Mouse (Mus musculus): Measurements from ENCODE around the gene Dtnb. TPM values are rescaled to one million over a fixed set of nuclear protein-coding genes. Genes with fewer than 3 reads are reported as not detected.

Gene Dtnb
- polyA plus RNA-seq, 1 experiment from 2014 or later = 36.8 TPM

DNA sequence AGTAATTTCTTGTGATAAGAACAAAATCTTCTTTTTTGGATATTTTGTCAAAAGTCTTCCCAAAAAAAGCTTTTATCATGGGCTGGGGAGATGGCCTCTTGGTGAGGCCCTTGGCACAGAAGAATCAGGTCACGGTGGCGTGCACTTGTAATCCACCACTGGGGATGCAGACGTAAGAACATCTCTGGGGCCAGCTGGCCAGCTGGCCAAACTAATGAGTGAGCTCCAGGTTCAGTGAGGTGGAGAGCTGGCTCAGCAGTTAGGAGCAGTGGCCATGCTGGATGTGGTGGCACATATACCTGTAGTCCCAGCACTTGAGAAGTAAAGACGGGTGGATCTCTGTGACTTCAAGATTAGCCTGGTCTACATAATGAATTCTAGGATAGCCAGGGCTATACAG, 196.2 kb downstream of the Dtnb start:
- Histone ChIP-seq H3K9ac (replicated peaks; ENCODE audit: low read depth, low read length) (no peak overlapping the region), H3K27me3 (replicated peaks; ENCODE audit: control insufficient read depth, insufficient read depth, low read length) (no peaks in the 10 kb centered on the region), H3K4me3 (replicated peaks; ENCODE audit: low read length) (no peak overlapping the region), H3K36me3 (ENCODE audit: control insufficient read depth, insufficient read depth) (no peaks in the 10 kb centered on the region), H3K4me2 (ENCODE audit: low read length) (no peak overlapping the region), H3K4me1 (replicated peaks; ENCODE audit: control insufficient read depth, insufficient read depth, low read length) (no peaks in the 10 kb centered on the region), H3K9me3 (ENCODE audit: control insufficient read depth, low read length) (no peaks in the 10 kb centered on the region), H3K27ac (ENCODE audit: low read length) (no peak overlapping the region)
- ATAC-seq = no peak
- WGBS = 92% methylated on average over 4 of the region's 4 CpGs

DNA sequence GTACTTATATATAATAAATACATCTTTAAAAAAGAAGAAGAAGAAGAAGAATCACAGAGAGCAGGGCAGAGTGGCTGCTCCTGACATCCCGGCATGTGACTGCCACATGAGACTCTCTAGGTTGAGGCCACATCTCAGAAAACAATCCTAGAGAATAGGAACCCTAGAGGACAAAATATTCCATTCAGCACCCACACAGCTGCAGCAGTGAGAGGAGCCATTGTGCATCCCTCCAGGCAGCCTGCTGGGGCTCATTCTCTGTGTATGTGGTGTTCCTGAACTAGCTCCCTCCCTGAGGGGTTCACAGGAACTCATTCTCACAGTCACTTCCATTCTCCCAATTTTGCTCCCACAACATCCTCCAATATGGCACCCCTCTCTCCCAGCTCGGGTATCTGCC, 198.4 kb downstream of the Dtnb start:
- no peaks in the 10 kb centered on the region for H3K9me3 ChIP-seq (ENCODE audit: control insufficient read depth, low read length)
- H3K36me3 ChIP-seq (ENCODE audit: control insufficient read depth, insufficient read depth) = no peaks in the 10 kb centered on the region
- no peak overlapping the region for H3K27ac ChIP-seq (ENCODE audit: low read length)
- no peak overlapping the region for H3K4me2 ChIP-seq (ENCODE audit: low read length)
- H3K27me3 ChIP-seq (replicated peaks; ENCODE audit: control insufficient read depth, insufficient read depth, low read length) = no peaks in the 10 kb centered on the region
- WGBS = 74% methylated on average over 2 of the region's 2 CpGs
- ATAC-seq = no peak
- no peaks in the 10 kb centered on the region for H3K4me1 ChIP-seq (replicated peaks; ENCODE audit: control insufficient read depth, insufficient read depth, low read length)
- H3K9ac ChIP-seq (replicated peaks; ENCODE audit: low read depth, low read length) = no peak overlapping the region
- no peak overlapping the region for H3K4me3 ChIP-seq (replicated peaks; ENCODE audit: low read length)

DNA sequence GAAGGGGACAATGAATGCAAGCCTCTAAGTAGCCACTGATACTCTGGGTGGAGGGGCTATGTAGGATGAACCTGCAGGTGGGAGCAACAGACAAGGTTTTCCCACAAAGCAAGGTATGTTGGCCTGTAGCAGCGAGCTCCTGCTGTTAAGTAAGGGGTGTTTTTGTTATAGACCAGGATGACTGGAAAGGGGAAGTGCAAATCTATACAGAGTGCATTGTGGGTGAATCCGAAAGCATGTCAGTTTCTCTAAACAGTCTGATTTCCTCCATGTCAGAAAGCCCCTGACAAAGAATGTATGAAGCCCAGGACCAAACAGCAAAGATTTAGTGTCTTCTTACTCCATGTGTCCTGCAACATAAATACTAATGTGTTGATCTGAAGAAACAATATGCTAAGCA, 198.9 kb downstream of the Dtnb start:
- no peaks in the 10 kb centered on the region for H3K27me3 ChIP-seq (replicated peaks; ENCODE audit: control insufficient read depth, insufficient read depth, low read length)
- no peak for ATAC-seq
- H3K4me3 ChIP-seq (replicated peaks; ENCODE audit: low read length) = no peak overlapping the region
- WGBS = 94% methylated on average over 2 of the region's 2 CpGs
- H3K27ac ChIP-seq (ENCODE audit: low read length) = no peak overlapping the region
- H3K9ac ChIP-seq (replicated peaks; ENCODE audit: low read depth, low read length) = no peak overlapping the region
- H3K4me1 ChIP-seq (replicated peaks; ENCODE audit: control insufficient read depth, insufficient read depth, low read length) = no peaks in the 10 kb centered on the region
- H3K4me2 ChIP-seq (ENCODE audit: low read length) = no peak overlapping the region
- no peaks in the 10 kb centered on the region for H3K9me3 ChIP-seq (ENCODE audit: control insufficient read depth, low read length)
- no peaks in the 10 kb centered on the region for H3K36me3 ChIP-seq (ENCODE audit: control insufficient read depth, insufficient read depth)

DNA sequence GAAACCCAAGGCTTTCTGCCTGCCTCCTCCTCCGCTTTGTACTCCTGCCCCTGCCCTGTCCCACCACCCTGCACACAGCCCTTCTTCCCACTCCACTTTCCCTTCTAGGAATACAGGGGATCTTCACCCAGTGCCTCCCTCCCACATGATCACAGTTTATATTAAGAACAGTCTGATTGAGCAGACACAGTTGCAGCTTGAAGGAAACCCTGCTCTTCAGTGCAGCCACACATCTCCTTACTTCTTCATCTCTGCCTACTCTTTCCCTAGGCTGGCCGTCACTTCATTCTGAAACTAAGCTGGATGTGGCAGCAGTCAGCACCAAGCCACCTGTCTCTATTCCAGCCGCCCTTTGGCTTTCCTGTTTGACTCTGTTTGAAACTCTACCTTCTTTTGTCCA, 201.5 kb downstream of the Dtnb start:
- ATAC-seq = no peak
- Histone ChIP-seq H3K4me3 (replicated peaks; ENCODE audit: low read length) (no peak overlapping the region), H3K9me3 (ENCODE audit: control insufficient read depth, low read length) (no peaks in the 10 kb centered on the region), H3K27ac (ENCODE audit: low read length) (no peak overlapping the region), H3K4me1 (replicated peaks; ENCODE audit: control insufficient read depth, insufficient read depth, low read length) (no peaks in the 10 kb centered on the region), H3K4me2 (ENCODE audit: low read length) (no peak overlapping the region), H3K36me3 (ENCODE audit: control insufficient read depth, insufficient read depth) (no peaks in the 10 kb centered on the region), H3K9ac (replicated peaks; ENCODE audit: low read depth, low read length) (no peak overlapping the region), H3K27me3 (replicated peaks; ENCODE audit: control insufficient read depth, insufficient read depth, low read length) (no peaks in the 10 kb centered on the region)
- WGBS = 85% methylated on average over 3 of the region's 3 CpGs

DNA sequence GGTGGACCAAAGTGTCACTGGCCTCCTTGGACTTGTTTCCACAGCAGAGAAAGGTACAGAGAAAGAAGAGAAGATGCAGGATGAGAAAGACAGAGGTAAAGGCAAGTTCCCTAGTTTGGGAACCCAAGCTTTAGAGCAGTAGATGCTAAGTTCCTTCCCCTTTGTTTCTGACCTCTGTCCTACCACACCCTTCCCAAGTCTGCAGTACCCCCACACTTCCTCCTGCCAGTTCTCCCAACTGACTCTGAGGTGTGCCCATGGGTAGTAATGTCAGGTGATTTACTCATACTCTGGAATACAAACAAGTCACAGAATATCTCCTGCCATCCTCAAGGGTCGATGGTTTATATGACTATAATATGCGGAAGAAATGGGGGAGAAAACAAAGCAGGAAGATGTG, 203.8 kb downstream of the Dtnb start:
- Histone ChIP-seq H3K4me1 (replicated peaks; ENCODE audit: control insufficient read depth, insufficient read depth, low read length) (peaks cover 6% of the 10 kb centered on the region), H3K4me3 (replicated peaks; ENCODE audit: low read length) (no peak overlapping the region), H3K27ac (ENCODE audit: low read length) (no peak overlapping the region), H3K36me3 (ENCODE audit: control insufficient read depth, insufficient read depth) (no peaks in the 10 kb centered on the region), H3K4me2 (ENCODE audit: low read length) (no peak overlapping the region), H3K9me3 (ENCODE audit: control insufficient read depth, low read length) (no peaks in the 10 kb centered on the region), H3K27me3 (replicated peaks; ENCODE audit: control insufficient read depth, insufficient read depth, low read length) (no peaks in the 10 kb centered on the region), H3K9ac (replicated peaks; ENCODE audit: low read depth, low read length) (no peak overlapping the region)
- ATAC-seq = no peak
- WGBS = 93% methylated on average over 2 of the region's 2 CpGs

DNA sequence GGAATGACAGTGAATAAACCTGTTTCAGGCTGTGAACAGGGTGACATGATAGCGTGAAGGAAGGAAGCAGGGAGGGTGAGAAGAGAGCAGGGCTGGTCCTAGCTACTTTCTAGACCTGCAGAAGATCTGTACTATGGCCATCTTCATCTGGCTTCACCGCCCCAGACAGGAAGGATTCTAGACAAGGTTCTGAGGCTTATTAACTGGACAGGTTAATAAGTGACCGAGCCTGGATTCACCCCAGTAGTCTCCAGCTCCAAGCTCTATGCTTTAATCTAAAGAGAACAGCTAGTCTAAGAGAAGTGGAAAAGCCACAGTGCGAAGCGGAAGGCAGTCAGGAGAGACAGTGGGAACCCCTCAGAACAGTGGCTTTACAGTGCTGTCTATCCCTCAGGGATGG, 205.5 kb downstream of the Dtnb start:
- Histone ChIP-seq H3K4me2 (ENCODE audit: low read length) (no peak overlapping the region), H3K36me3 (ENCODE audit: control insufficient read depth, insufficient read depth) (no peaks in the 10 kb centered on the region), H3K9ac (replicated peaks; ENCODE audit: low read depth, low read length) (no peak overlapping the region), H3K9me3 (ENCODE audit: control insufficient read depth, low read length) (no peaks in the 10 kb centered on the region), H3K4me1 (replicated peaks; ENCODE audit: control insufficient read depth, insufficient read depth, low read length) (peaks cover 10% of the 10 kb centered on the region), H3K27me3 (replicated peaks; ENCODE audit: control insufficient read depth, insufficient read depth, low read length) (no peaks in the 10 kb centered on the region), H3K27ac (ENCODE audit: low read length) (no peak overlapping the region), H3K4me3 (replicated peaks; ENCODE audit: low read length) (no peak overlapping the region)
- 89% methylated on average over 5 of the region's 5 CpGs for WGBS
- no peak for ATAC-seq

DNA sequence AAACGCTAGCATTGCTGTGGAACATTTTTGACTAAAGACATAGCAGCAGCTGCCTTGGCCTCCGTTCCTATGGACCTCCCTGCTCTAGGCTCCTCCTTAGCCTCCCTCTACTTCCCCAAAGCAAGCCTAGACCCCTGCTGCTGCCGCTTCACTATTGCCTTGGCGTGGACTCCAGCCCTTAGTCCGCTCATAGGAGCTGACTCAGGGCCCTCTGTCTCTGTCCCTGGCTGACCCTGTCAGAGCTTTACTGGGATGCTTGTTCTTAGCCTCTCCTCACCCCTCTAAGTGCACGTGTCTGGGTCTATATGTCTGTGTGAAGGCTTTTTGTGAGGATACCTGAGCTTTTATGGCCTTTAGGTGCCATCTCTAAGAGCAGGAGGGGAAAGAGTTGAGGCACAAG, 206.1 kb downstream of the Dtnb start:
- peaks cover 14% of the 10 kb centered on the region for H3K4me1 ChIP-seq (replicated peaks; ENCODE audit: control insufficient read depth, insufficient read depth, low read length)
- no peak overlapping the region for H3K27ac ChIP-seq (ENCODE audit: low read length)
- WGBS = 89% methylated on average over 6 of the region's 6 CpGs
- no peaks in the 10 kb centered on the region for H3K9me3 ChIP-seq (ENCODE audit: control insufficient read depth, low read length)
- H3K9ac ChIP-seq (replicated peaks; ENCODE audit: low read depth, low read length) = no peak overlapping the region
- no peak for ATAC-seq
- H3K4me3 ChIP-seq (replicated peaks; ENCODE audit: low read length) = no peak overlapping the region
- no peaks in the 10 kb centered on the region for H3K36me3 ChIP-seq (ENCODE audit: control insufficient read depth, insufficient read depth)
- no peaks in the 10 kb centered on the region for H3K27me3 ChIP-seq (replicated peaks; ENCODE audit: control insufficient read depth, insufficient read depth, low read length)
- no peak overlapping the region for H3K4me2 ChIP-seq (ENCODE audit: low read length)

DNA sequence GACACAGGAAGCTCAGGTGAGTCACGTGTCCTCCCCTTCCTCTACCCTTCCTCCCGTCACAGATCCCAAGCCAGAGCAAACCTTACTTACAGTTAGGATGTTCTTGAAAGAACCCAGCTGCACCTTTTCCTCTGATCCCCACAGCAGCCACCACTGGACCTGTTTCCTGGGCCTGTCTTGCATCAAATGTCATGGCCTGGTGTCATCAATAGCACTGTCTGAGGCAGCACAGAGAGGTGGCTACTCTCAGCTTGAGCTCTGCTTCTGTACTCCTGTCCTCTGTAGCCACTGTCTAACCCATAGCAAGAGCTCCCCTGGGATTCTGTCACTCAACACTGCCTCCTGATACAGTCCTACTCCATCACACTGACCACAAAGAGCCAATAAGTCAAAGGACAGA, 207.5 kb downstream of the Dtnb start:
- 93% methylated on average over 2 of the region's 2 CpGs for WGBS
- Histone ChIP-seq H3K4me2 (ENCODE audit: low read length) (no peak overlapping the region), H3K9me3 (ENCODE audit: control insufficient read depth, low read length) (no peaks in the 10 kb centered on the region), H3K4me3 (replicated peaks; ENCODE audit: low read length) (no peak overlapping the region), H3K9ac (replicated peaks; ENCODE audit: low read depth, low read length) (no peak overlapping the region), H3K27me3 (replicated peaks; ENCODE audit: control insufficient read depth, insufficient read depth, low read length) (no peaks in the 10 kb centered on the region), H3K27ac (ENCODE audit: low read length) (no peak overlapping the region), H3K4me1 (replicated peaks; ENCODE audit: control insufficient read depth, insufficient read depth, low read length) (peaks cover 24% of the 10 kb centered on the region), H3K36me3 (ENCODE audit: control insufficient read depth, insufficient read depth) (no peaks in the 10 kb centered on the region)
- ATAC-seq = no peak

DNA sequence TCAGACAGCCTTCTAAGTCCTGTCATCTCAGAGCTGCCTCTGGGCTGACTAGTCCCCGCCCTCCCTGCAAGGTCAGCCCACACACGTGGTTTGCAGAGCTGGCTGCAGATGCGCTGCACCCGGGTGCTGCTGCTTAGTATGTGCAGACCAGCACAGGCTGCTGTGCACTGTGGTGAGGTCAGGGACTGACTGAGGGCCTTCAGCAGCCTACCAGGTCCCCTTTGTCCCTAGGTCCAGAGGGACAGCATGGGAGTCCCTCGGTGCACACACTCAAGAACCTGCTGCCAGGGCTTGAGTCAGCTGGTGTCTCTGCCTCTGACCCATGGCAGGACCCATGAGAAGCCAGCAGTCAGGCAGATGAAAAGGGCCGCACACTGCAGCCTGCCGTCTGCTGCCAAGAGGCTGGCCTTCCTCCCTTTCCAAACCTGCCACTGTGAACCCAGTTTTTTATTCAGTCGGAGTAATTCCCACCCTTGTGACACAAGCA, 208.3 kb downstream of the Dtnb start:
- Histone ChIP-seq H3K9ac (replicated peaks; ENCODE audit: low read depth, low read length) (no peak overlapping the region), H3K36me3 (ENCODE audit: control insufficient read depth, insufficient read depth) (no peaks in the 10 kb centered on the region), H3K27ac (ENCODE audit: low read length) (no peak overlapping the region), H3K4me3 (replicated peaks; ENCODE audit: low read length) (no peak overlapping the region), H3K4me1 (replicated peaks; ENCODE audit: control insufficient read depth, insufficient read depth, low read length) (peaks cover 24% of the 10 kb centered on the region), H3K27me3 (replicated peaks; ENCODE audit: control insufficient read depth, insufficient read depth, low read length) (no peaks in the 10 kb centered on the region), H3K4me2 (ENCODE audit: low read length) (no peak overlapping the region), H3K9me3 (ENCODE audit: control insufficient read depth, low read length) (no peaks in the 10 kb centered on the region)
- peak; percentile 26 for ATAC-seq
- 17% methylated on average over 8 of the region's 8 CpGs for WGBS

DNA sequence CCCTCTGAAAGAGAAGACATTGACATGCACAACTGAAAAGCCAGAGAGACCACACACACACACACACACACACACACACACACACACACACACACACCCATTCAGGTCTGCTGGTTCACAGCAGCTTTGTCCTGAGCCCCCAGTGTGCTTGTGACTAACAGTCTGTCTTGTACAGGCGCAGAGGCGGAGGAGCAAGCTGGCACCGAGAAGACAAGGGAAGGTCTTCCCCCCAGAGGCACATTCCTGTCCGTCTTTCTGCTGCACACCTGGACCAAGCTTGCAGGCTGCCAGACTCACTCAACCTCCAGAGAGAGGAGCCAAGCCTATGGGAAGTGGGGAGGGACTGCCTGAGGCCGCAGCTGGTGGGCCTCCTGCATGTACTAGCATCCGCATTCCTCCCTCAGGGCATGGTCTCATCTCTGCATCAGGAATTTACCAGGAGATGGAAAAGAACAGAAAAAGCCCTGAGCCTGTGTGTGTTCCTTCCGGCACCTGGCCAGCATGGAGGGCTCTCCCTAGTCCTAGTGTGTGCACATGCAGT, 208.8 kb downstream of the Dtnb start:
- peak; percentile 14 for ATAC-seq
- WGBS = 44% methylated on average over 7 of the region's 7 CpGs
- Histone ChIP-seq H3K4me1 (replicated peaks; ENCODE audit: control insufficient read depth, insufficient read depth, low read length) (peaks cover 24% of the 10 kb centered on the region), H3K27me3 (replicated peaks; ENCODE audit: control insufficient read depth, insufficient read depth, low read length) (no peaks in the 10 kb centered on the region), H3K9me3 (ENCODE audit: control insufficient read depth, low read length) (no peaks in the 10 kb centered on the region), H3K27ac (ENCODE audit: low read length) (no peak overlapping the region), H3K4me2 (ENCODE audit: low read length) (no peak overlapping the region), H3K4me3 (replicated peaks; ENCODE audit: low read length) (no peak overlapping the region), H3K36me3 (ENCODE audit: control insufficient read depth, insufficient read depth) (no peaks in the 10 kb centered on the region), H3K9ac (replicated peaks; ENCODE audit: low read depth, low read length) (no peak overlapping the region)
